Mouse (Mus musculus) gastrocnemius, postnatal 4 days (tissue): ENCODE data around the gene Brd4. TPM values are rescaled to one million over a fixed set of nuclear protein-coding genes. Genes with fewer than 3 reads are reported as not detected.
"Not testable (repeated sequence)": the region's sequence is repeated elsewhere in the genome, so short reads cannot be mapped to it uniquely, and the experiment has no call there.

ENCODE experiments used
- DNase-seq, 2 experiments: peaks; one replicate each; pipeline ENCODE4 v3.0.0; 2021 to 2022; ENCODE audit warnings: low spot score in 2 of 2, mixed read lengths in 2 of 2
- total RNA-seq, 2 experiments: library from RNA; stranded (reverse); gene quantifications; 2 replicates each; pipeline ENCODE4 v1.2.3; 2021

Brd4 gene
- total RNA-seq, 2 experiments from 2014 or later, result 86.5 to 98.4 TPM

DNA sequence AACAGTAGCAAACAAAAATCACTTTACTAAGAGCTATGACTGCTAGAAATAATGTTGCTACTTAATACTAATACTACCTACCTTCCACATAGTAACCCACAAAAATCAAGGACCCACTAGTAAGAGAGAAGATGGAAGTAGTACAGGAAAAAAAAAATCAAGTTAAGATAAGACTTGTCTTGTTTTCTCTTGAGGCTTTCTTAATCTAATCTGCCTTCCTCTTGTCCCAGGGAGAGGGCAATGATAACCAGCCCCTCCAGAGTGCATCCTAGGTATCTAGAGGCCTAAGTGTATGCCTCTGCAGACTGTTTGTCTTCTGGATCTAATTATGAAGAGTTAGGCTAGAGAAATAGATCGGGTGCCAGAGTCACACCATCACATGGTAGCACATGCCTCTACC, 45.9 kb downstream of the Brd4 start:
- no peak for DNase-seq

DNA sequence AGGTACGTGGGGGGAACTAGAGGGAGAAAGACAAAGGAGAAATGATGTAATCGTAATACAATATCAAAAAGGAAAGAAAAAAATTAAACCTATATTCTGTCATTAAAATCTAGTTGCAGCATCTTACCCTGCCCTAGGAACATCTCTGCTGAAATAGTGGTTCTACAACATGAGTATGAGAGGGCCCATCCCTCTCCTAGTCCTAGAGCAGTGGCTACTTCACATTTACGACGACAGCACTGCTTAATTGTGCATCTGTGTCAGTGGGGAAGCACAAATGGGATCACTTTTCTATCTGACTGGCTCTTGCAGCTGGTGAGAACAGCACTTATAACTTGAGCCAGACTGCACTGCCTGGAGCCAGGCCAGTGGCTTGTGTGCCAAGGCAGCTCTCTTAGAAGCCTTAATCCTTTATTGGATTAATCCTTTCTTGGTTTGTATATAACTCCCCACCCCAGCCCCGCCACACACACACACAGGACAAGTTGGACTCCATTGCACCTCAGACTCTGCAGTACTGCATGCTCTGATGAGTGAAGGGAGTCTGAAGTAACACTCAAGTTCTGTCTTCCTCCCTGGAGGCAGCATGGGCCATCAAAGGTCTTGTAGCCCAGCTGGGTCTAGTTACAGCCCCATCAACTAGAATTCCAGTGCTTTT, 48.9 kb downstream of the Brd4 start:
- peak; percentile 64 to 82 for DNase-seq

DNA sequence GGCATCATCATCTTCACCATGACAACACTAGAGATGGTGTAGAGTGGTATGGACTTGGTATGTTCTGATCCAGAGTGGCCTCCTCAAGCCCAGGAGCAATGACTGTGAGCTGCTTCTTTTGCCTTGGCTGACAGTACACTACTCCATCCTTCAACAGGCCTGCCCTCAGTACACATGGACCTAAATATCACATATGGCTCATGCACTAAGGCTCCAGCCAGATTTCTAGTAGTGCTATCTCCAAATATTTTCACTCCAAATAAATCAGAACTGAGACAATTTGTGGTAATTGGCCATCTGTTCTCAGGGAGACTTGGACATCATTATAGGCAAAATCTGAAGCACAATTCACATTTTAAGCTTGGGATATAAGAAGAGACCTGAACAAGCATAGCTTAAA, 51.3 kb downstream of the Brd4 start:
- no peak for DNase-seq

DNA sequence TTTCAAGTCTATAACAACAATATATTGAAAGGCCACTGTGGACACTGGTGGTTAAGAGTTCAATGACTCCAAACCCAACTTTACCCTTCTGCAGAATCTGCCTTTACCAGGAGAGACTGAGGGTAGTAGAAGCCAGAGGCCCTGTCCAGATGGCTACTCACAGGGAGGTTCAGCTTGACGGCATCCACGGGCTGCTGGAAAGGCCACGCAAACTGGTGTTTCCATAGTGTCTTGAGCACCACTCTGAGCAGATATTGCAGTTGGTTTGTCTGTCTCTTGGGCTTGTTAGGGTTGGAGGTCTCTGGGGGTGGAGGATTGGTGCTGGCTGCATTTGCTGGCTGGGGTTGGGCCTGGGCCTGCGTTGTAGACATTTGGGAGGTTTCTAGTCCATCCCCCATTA, 55.3 kb downstream of the Brd4 start:
- no peak for DNase-seq

DNA sequence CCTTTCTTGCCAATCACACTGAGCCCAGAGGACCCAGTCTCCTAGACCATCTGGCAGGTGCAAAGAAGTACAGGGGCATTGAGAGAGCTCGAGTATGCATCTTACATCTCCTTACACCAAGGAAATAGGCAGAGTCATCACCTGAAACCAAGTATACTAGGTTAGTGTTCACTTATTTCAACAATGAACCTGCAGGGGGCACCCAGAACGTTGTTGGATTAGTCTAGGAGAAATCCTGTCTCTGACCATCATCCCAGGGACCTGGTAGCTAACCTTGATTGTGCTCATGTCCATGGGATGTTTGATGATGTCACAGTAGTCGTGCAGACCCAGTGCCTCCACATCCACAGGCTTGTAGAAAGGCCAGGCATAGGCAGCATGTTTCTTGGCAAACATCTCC, 63.6 kb downstream of the Brd4 start:
- no peak for DNase-seq

DNA sequence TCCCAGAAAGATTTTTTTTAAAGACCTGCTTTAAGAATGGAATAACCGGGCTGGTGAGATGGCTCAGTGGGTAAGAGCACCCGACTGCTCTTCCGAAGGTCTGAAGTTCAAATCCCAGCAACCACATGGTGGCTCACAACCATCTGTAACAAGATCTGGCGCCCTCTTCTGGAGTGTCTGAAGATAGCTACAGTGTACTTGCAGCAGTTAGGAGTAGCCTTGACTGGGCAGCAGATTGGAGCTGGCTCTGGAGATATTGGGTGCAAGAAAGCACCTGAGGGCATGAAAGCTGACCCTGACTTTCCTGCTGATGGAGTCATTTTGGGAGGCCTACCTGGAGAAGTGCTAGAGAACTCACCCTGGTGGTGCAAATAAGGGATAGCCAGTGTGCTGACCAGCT, 68.9 kb downstream of the Brd4 start:
- not testable (repeated sequence) for DNase-seq

DNA sequence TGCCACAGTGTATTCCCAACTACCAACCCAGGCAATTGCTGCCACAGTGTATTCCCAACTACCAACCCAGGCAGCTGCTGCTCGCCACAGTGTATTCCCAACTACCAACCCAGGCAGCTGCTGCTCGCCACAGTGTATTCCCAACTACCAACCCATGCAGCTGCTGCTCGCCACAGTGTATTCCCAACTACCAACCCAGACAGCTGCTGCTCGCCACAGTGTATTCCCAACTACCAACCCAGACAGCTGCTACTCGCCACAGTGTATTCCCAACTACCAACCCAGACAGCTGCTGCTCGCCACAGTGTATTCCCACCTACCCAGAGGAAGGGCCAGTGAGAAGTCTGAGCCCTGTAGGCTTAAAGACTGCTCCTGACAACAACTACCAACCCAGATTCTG, 73.0 kb downstream of the Brd4 start:
- not testable (repeated sequence) for DNase-seq

DNA sequence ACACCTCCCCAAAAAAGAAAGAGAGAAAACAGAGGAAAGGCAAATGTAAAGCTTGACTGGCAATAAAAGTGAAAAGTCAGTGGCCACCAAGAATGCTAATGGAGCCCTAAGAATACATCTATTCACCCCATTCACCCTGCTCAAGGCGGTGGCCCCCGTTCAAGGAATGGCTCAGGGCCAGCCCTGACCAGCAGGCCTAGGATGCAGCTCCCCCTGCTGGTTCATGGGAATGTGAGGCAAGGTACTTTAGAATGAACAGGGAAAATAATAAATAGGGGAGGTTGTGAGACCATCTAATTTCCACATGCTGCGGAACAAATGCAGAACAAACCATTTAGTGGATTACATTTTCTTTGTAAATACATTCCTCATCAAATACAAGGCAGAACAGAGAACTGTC, 74.8 kb downstream of the Brd4 start:
- DNase-seq, result peak; percentile 61 to 79

DNA sequence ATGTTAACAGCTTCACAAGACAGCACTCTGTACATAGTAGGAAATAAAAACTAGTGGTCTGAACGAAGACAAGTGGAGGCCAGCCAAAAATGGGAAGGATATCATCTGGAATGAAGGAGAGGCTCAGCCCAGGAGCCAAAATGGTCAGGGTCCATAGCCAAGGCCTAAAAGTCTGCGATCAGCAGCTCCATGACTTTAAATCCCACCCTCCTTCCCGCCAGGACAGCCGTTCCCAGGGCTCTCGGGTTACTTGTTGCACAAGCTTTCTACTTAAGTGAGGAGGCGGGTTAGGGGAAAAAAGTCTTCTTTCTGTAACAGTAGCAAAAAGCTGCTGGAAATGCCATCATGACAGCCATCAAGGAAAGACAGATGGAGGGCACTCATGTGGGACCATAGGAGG, 75.4 kb downstream of the Brd4 start:
- DNase-seq, result peak in 1 of 2 experiments; percentile 73

DNA sequence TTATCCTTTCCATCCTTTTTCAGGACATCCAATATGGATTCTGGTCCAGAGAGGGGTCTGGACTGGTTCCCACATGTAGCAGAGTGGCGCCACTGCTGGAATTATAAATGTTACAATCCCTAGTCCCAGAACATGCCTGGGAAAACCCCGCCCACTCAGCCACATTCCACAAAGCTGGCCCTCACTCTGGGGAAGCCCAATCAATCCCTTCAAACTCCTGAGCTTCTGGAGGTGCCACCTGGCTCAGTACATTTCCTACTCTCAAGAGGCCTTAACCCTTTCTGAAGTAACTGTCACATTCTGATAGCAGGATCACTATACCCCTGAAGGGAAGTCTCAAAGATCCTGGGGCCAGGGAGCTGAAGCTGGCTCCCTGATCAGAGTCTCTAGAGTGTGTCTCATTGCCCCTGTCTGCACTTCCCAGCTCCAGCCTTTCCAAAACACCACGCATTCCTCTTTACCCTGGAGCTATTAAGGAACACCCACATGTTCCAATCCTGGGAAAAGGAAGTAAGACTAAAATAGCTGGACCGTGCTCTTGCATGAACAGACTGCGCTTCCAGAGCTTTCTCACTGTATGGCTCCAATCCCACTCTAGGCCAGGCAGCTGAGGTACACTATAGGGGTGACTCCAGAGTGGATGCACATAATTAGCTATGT, 76.8 kb downstream of the Brd4 start:
- peak in 1 of 2 experiments; percentile 66 for DNase-seq

DNA sequence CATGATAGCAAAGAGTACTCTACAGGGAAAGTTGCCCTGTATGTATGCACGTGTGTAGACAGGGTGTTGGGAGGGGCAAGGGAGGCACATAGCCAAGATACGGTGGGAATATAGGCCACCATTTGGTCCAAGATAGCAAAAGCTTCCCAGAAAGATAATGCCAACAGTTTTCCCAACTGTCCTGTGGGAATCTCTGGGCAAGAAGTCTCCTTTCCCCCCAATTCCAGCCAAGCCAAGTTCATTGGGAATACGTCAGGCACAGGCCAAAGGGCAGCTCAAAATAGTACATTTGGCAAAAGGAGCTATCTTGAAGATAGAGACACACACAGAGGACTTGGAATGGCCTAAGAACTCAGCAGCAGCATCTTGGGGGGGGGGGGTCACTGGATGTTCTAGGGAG, 79.2 kb downstream of the Brd4 start:
- no peak for DNase-seq

DNA sequence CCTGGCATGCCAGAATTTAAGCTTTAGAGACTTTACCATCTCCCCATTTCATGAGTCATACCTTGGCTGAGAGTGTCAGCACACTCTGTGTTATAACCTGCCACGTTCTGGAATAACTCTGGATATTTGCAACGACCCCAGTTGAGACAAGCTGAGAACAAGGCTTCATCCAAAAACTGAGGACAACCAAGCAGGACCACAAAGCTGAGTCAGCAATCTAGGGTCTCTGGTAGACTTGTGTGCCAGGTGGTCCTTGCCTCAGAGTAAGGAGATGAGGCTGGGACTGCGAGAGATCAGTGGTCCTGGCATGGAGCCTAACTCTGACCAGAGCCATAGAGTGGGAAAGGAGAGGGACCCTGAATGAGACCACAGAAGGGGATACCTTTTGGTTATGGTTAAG, 81.5 kb downstream of the Brd4 start:
- no peak for DNase-seq

DNA sequence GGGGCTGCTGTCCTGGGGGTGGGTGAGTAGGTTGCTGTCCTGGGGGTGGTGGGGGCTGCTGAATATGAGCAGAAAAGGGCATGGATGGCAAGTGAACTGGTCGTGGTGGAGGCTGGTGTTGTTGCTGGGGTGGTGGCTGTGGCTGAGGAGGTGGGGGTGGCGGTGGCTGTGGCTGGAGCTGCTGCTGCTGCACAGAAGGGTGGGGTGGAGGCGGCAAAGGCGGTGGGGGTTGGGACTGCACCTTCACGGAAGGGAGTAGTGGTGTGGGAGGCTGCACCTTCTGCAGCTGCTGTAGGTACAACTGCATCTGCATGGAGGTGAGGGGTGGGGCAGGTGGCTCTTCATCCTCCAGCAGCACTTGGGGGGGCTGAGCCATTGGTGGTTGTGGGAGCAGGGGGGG, 83.4 kb downstream of the Brd4 start:
- DNase-seq, result no peak

DNA sequence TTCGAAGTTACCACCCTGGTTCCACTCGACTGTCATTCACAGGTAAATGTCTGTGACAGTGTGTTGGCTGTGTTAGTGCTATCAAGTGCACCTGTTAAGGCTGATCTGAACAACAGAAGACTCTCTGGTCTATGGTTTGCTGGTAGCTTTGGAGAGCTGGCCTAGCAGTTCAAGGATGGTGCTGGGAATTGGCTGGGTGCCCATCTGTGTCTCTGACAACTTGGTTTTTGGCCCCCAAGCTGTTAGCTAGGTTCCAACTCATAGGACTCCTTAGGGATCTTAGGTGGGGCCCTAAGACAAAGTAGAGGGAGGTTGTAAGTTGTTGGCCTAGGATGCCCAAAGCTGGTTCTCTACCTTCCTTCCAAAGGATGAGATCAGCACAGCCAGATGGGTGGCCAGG, 84.7 kb downstream of the Brd4 start:
- no peak for DNase-seq

DNA sequence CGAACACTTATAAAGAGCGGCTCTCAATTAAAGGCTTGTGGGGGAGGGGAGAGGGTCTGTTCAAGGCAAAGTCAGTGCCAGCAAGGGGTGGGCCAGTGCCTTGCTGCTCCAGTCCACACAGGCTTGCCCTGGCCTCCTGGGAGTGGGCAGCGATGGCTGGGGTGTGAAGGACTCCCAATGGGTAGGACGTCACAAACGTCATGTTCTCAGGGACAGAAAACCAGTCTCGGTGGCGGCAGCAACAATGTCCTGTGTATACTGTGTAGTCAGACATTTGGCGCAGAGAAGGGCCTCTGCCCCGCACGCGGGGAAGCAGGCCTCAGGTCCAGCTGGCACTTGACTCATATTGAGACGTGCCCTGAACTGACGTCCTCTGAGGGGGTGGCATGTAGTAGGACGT, 87.4 kb downstream of the Brd4 start:
- DNase-seq, result no peak

DNA sequence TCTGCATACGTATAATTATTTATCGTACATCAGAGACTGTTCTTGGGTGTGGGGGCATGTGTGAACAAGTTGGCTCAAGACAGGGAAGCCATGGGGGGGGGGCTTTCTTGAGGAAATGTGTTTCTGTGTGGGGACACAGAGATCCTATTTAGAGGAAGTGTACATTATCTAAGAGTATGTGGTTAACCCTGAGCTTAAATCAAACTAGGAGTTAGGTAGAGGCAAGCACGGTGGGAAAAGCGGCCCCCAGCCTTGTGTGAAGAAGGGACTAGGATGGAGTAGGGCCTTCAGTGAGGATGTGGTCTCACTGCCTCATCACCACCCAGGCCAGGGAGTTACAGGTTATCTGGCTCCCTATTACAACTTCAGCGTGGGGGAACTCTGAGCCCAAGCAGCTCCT, 88.8 kb downstream of the Brd4 start:
- DNase-seq, result no peak

DNA sequence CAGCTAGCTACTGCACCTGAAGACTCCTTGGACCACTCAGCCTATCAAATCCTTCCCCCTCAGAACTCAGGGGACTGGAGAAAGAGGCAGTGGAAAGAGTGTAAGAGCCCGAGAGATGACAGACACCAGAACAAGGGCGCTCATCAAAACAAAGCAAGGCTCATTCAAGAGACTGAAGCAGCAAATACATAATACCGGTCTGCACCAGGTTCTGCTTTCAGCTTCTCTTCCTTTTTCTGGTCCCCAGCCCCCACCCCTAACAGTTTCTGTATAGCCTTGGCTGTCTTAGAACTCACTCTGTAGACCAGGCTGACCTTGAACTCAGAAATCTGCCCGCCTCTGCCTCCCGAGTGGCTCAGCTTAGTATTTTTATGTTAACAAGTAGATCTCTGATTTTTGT, 91.5 kb downstream of the Brd4 start:
- no peak for DNase-seq

DNA sequence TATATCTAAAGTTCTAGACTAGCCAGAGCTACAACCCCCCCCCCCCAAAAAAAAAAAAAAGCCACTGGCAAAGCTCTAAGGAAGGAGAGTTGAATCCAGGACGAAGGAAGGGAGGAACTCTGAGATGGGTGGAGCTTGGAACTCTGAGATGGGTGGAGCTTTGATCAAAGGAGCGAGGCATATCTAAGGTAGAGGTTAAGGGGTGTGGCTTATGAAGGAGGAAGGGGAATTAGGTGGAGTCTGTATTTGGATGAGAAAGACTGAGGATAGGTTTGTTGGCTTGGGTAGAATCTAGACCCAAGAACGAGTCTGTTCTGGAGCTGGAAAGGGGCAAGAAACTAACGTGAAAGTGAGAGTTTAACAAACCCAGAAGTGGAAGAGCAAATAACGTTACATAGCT, 94.7 kb downstream of the Brd4 start:
- no peak for DNase-seq

DNA sequence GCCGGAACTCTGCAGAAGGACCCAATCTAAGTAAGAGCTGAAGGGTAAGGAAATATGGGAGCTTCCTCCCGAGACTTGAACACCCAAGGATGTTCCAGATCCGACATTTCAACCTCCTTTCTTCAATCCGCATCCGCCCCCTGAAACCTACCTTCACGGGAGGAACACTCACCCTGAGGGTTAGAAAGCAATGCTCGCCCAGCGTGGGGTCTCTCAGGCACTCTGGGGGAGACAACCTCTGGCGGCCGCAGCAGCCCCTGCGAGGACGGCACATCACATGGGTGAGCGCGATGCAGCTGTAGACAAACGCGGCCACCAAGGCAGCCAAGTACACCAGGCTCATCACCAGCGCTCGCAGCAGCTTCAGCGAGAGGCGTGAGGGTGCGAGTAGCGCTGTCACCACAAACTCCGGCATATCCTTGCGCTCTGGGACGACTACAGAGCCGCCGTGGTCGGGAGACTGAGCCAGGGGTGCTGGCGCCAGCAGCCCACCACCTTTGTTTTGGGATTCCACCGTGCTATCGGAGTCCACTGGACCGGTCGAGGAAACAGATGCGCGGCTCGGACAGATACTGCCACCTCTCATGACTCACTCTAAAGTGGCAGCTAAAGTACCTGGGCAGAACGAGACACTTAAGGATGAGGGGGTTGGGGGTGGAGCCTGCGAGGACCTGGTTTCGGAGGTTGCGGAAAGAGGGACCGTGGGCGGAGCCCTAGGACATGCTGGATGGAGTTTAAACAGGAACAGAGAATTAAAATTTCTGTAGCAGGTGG, 95.5 kb downstream of the Brd4 start, which contains the start of gene Ephx3:
TSS of gene Ephx3 (minus strand) at position 687 of the 774 bp plus-strand sequence.
- no peak for DNase-seq

DNA sequence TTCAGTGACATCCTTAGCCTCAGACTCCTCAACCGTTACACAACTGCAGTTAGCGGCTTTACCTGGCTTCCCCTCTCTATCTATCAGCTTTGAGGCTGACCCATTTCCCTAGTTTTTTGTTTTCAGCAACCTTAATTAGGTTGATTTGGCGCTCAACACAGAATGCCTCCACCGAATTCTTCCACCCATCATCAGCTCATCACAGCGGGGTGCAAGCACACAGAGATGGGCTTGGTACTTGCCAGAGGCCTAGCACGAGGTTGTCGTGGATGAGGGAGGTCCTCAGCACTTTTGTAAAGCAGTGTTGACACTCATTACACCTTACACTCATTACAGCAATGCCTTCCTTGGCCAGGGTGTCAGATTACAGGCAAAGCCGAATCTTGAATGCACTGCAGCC, 101.5 kb downstream of the Brd4 start:
- DNase-seq, result no peak

DNA sequence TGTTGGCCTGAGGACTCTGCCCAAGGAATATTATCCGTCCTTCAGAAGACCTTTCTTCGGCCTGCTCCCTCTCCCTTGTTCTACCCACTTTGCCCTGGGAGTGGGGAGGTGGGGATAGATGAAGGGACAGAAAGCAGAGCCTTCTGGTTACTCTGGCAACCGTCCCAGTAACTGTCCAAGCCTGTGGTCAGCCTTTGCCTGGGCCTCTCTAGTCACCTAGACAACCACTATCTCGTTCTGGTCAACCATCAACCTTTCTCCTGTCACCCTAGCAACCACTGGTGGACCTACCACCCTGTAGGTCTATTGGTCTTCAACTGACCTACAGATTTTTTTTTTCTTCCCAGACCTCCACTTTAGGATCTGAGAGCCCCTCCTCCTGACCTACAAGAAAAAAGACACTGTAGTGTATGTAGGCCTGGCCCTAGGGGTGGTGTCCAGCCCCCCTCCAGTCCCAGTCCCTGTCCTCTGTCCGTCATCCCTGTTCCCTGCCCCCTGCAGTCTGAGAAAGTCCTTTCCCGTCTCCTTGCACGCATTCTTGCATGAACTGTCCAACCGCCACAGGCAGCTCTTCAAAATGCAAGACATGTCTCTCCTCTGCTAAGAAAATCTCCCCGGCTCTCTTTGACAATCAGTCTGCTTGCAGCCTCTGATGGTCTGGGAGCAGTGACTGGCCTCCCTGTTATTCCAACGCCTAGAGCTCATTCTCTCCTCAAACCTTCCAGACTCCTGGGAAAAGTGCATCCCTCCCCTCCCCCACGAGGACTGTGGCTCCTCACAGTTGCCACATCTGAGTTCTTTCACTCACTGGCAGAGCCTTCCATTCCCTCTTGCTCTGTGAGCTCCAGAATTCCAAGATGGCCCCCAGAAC, 104.7 kb downstream of the Brd4 start:
- no peak for DNase-seq
